Mouse (Mus musculus) hindbrain, embryonic 16.5 days (tissue): ENCODE measurements around the gene C1qbp. TPM values are rescaled to one million over a fixed set of nuclear protein-coding genes. Genes with fewer than 3 reads are reported as not detected.

Experiments used
- polyA plus RNA-seq: library from polyadenylated mRNA; unstranded; fragments of >200 nt; fragmentation: Nextera tagmentation; extraction: Ambion mirVana; gene quantifications from 2 replicates; pipeline ENCODE4 v1.2.1, GENCODE M21; 2015

Gene C1qbp
- polyA plus RNA-seq, 1 experiment from 2014 or later: 184 TPM

Other genes starting within 250 kb of the C1qbp start
- gene Zfp3, start 218.8 kb downstream of the C1qbp start, polyA plus RNA-seq: 16.4 and 17.1 TPM in 2 replicates
- gene Scimp, start 170.4 kb downstream of the C1qbp start, polyA plus RNA-seq: 0.19 TPM in 1 of 2 replicates, not detected in the other
- 77.1 and 88.1 TPM in 2 replicates for gene Rabep1, start 138.2 kb downstream of the C1qbp start, polyA plus RNA-seq
- 108 and 116 TPM in 2 replicates for gene Nup88, start 13.1 kb downstream of the C1qbp start, polyA plus RNA-seq
- gene Rpain, start 12.8 kb downstream of the C1qbp start, polyA plus RNA-seq: 69.6 and 69.8 TPM in 2 replicates
- 12.4 and 14.7 TPM in 2 replicates for gene Dhx33, start 21.4 kb upstream of the C1qbp start, polyA plus RNA-seq
- 32.3 and 33.4 TPM in 2 replicates for gene Mis12, start 36.6 kb upstream of the C1qbp start, polyA plus RNA-seq
- gene Derl2, start 36.8 kb upstream of the C1qbp start, polyA plus RNA-seq: 30.9 and 32.9 TPM in 2 replicates
- 661 and 685 TPM in 2 replicates for gene 6330403K07Rik, start 50.5 kb upstream of the C1qbp start, polyA plus RNA-seq
- gene Nlrp1a, start 161.7 kb upstream of the C1qbp start, polyA plus RNA-seq: 0.04 TPM in 1 of 2 replicates, not detected in the other
- gene Nlrp1b, start 247.7 kb upstream of the C1qbp start, polyA plus RNA-seq: not detected in 2 replicates